Mouse (Mus musculus) heart, adult 2 months (tissue): ENCODE measurements around the gene Nit1.

Experiments used
- CTCF ChIP-seq: fragments of 200-600 bp; IDR thresholded peaks from 2 replicates; pipeline ENCODE4 v1.8.1; 2022; ENCODE audit warnings: antibody characterized with exemption, mild to moderate bottlenecking, moderate library complexity
- EP300 ChIP-seq: fragments of 200-500 bp; IDR thresholded peaks from 2 replicates; pipeline ENCODE4 v1.6.1; 2011; ENCODE audit warnings: low read depth, low read length, control low read depth; ENCODE audit not compliant: insufficient read depth
- POLR2A ChIP-seq: fragments of 200-500 bp; IDR thresholded peaks from 2 replicates; pipeline ENCODE4 v1.6.1; 2011; ENCODE audit warnings: mild to moderate bottlenecking, low read depth, low read length, control low read depth; ENCODE audit not compliant: insufficient read depth

DNA sequence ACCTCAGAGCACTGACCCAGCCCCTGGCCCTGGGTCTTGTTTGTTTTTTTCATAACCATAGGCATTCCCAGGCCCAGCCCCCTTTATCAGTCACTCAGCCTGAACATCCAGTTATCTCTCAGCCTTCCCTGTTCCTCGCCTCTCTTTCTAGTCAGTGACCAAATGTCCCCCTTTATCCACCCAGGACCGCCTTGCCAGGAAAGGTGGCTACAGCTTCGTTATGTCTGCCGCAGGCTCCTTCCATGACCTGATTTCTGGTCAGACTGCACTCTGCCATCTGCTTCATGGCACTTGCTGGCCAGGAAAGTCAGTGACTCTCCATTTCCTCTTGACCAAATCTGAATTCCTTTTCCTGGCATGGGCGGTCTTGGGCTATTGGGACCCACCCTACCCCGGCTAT lies 32.9 kb upstream of the Nit1 start:
- TF ChIP-seq CTCF (no peak), POLR2A (no peak), EP300 (no peak)
